Mouse (Mus musculus): ENCODE measurements around the gene Itm2c. TPM values are rescaled to one million over a fixed set of nuclear protein-coding genes. Genes with fewer than 3 reads are reported as not detected.

Gene Itm2c
- total RNA-seq, 1 experiment from 2014 or later = 51.8 TPM

DNA sequence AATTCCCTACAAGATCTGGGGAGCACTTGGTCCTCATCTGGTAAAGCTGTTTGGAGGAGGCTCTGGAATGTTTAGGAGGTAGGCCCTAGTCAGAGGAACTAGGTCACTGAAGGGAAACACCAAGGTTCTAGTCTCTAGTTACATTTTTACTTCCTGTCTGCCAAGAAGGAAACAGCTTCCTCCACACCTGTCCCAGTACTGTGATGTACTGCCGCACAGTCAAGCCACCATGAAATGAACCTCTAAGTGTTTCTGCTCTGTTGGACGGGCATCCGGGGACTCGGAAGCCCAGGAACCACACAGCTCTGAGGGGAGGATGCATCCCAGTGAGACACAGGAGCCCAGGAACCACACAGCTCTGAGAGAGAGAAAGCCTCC lies 34.6 kb downstream of the Itm2c start:
- no peak for ATAC-seq (replicated peaks; ENCODE audit: low read depth, poor library complexity, severe bottlenecking)

DNA sequence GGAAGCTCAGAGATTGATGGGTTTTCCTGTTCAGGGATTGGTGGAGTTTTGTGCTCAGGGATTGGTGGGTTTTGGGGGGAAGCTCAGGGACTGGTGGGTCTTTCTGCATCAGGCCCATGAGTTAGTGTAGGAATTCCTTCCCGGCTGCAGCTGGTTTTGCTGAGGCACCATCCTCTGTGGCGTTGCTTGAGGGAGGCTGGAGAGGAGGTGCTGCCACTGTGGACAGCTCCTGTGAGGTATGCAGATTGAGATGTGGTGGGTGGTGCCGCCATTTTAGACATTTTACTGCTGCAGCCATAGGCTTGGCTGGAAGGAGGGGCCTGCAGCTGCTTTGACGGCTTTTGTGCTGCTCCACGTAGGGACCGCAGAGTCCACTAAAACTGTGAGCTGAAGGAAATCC lies 35.3 kb downstream of the Itm2c start:
- no peak for ATAC-seq (replicated peaks; ENCODE audit: low read depth, poor library complexity, severe bottlenecking)

DNA sequence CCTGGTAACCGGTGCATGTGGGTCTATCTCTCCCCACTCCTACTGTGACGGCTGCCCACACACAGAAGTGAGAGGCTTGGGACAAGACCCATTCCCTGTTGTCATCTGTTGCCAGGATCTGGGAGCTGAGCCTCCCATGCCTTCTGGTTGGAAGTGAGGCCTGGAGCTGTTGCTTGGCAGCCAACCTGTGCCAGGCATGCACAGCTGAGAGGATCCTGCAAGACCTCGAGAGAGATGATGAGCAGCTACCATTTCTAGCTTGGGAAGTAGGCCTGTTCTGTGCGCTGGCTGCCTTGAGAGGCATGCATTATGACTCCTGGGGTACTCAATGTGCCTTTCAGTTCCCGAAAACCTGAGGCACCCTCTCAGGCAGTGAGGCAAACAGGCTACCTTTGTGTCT lies 37.1 kb downstream of the Itm2c start:
- ATAC-seq (replicated peaks; ENCODE audit: low read depth, poor library complexity, severe bottlenecking) = no peak

DNA sequence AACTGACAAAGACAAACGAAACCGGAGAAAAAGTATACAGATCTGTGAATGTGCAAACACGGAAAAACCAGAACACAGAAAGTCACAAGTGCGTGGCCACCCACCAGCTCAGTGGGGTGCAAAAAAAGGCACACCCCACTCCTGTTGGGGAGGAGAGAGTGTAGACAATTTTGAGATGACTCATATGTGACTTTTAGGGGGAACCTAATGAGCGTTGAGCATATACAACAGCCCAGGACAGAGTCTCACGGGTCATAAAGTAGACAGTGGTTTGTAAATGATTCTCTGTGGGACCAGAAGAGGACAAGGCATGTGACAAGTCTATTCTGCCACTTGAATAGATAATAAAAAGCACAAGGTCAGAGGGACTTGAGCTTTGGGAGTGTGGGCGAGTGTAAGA lies 39.1 kb downstream of the Itm2c start:
- ATAC-seq (replicated peaks; ENCODE audit: low read depth, poor library complexity, severe bottlenecking) = no peak

DNA sequence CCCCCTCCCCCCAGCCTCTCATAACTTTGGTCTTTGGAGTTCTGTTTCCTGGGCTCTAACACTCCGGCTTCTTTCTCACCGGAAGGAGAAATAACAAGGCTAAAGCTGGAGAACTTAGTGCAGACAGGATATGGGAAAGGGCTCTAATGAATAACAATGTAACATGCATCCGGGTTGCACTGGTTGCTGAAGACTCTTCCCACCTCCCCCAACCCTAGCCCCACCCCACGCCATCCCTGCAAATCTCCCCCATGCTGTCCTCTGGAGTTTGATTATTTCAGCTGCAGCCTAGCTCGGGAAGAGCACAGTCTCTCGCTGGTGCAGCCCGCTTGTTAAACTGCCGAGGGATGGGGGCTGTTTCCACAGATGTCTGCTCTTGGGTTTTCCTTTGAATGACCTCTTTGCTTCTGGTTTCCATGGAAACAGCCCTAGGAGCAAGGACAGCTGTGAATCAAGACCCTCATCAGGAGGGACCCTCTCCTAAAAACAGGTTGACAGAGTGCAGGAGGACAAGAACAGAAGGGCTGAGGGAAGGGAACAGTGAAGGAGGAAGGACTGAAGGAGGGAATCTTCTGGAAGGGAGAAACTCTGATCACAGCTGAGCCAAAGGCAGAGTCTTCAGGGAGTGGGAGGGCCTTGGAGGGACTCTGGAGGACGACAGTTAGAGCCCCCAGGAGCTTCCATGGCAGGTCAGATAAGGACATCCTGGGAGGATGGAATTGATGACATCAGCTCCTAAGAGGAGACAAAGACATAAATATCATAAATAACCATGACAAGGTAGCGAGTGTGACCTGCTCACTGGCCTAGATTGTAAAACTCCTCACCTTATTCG lies 39.8 kb downstream of the Itm2c start:
- ATAC-seq (replicated peaks; ENCODE audit: low read depth, poor library complexity, severe bottlenecking) = no peak

DNA sequence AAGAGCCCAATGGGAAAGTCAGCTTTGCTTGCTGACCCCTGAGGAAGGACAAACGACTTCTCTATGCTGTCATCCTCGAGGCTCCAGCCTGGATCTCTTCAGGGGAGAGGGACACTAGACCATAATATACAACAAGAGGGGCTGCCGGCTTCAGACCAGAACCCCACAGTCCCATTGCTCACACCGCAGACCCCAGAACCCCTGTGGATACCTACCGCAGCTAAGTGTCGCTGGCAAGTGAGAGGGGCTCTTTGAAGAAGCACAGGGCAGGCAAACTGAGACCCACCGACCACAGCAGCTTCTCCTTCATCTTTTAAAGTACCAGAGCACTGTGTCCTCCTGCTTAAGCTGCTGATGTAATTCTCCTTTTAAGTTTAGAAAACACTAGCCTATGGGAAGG lies 40.5 kb downstream of the Itm2c start:
- no peak for ATAC-seq (replicated peaks; ENCODE audit: low read depth, poor library complexity, severe bottlenecking)

DNA sequence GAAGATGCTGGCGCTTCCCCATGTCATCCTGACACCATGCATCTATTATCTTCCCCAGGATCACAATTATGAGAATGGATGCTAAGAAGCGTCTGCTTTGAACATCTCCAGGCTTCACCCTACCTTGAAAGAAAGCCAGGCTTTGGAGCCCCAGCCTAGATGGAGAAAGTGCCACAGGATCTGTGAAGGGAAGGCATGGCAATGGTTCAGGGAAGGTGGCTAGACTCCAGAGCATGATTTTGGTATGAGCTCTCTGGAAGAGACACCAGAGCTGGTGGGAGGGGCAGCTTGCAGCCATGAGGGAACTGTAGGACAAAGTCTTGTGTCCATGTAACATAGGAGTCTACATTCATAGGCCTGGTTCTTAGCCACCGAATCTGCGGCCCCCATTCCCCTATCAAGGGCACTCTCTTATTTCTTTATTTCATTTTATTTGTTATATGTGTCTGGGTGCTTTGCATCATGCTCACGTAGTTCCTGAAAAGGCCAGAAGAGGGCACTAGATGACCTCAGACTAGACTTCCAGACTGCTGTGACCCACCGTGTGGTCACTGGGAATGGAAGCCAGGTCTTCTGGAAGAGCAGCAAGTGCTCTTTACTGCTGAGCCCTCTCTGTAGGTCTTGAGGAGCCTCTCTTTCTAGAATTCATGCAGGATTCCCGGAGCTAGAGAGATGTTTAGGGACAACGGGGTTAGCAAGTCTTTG lies 41.2 kb downstream of the Itm2c start:
- peak; percentile 71 for ATAC-seq (replicated peaks; ENCODE audit: low read depth, poor library complexity, severe bottlenecking)

DNA sequence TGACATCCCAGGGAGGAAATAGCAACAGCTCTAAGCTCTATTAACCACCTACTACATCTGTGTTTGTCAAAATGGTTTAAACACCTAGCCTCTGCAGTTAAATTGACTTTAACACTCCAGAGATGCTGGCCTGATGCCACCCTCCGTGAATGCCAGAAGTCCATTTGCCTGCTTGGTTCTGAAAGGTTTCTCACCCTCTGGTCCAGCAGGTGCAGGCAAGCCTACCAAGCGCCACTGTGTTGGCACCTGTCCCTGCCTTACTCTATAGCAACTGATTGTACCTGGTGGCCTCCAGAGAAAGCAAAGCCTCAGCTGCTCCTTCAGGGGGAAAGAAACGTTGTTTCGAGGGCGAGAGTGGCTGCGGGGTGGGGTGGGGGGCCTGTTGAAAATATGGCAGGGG lies 42.2 kb downstream of the Itm2c start:
- ATAC-seq (replicated peaks; ENCODE audit: low read depth, poor library complexity, severe bottlenecking) = no peak

DNA sequence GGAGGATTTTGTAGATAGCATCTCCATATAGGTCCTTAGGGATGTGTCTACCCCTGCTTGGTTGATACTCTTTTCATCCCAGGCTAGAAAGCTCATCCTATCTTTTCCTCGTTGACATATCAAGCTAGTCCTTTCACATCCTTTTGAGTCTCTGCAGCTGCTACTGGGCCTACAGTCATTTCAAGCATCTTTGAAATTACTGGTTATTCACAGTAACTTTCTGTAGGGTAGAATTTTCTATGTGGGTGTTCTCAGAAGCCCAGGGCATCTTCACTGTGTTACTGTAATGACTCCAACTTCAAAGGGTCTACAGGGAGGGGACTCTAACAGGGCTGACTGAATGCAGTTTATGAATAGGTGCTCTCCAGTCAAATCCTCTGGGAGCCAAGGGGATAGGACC lies 43.2 kb downstream of the Itm2c start:
- ATAC-seq (replicated peaks; ENCODE audit: low read depth, poor library complexity, severe bottlenecking) = no peak

DNA sequence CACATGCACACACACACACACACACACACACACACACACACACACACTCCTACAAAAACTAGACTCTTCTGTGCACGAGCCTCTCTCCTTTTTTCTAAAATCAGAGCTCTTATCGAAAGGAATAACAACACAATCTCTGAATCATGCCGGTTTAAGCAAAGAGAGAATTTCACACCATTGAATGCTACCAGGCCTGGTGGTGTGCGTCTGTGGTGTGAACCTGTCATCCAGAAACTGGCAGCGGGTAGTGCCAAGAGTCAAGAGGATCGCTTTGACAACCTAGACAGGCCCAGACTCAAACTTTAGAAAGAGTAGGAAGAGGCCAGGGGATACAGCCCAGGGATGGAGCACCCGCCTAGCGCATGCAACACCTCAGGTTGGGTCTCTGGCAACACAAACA lies 48.2 kb downstream of the Itm2c start:
- no peak for ATAC-seq (replicated peaks; ENCODE audit: low read depth, poor library complexity, severe bottlenecking)

DNA sequence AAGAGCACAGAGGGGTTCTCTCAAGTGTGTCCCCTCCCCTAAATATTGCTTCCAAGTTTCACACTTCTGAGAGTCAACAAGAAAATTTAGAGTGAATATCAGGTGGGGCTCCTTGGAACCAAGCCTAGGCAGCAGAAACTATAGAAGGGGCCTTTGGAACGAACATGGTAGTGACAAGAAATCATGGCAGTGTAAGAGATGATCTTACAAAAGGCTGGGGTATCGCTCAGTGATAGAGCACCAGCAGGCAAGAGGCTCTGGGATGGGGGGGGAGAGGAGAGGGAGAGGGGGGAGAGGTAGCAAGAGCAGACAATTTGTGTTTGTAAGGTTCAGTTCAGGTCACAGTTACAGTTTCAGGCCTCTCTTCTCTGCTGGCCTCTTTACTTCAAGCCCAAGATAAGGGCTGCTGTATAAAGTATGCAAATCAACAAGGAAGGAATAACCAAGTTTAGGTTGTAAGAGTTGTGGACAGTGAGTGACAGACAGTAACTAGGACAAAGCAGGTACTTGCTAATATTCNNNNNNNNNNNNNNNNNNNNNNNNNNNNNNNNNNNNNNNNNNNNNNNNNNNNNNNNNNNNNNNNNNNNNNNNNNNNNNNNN lies 55.1 kb downstream of the Itm2c start:
- ATAC-seq (replicated peaks; ENCODE audit: low read depth, poor library complexity, severe bottlenecking) = no peak

DNA sequence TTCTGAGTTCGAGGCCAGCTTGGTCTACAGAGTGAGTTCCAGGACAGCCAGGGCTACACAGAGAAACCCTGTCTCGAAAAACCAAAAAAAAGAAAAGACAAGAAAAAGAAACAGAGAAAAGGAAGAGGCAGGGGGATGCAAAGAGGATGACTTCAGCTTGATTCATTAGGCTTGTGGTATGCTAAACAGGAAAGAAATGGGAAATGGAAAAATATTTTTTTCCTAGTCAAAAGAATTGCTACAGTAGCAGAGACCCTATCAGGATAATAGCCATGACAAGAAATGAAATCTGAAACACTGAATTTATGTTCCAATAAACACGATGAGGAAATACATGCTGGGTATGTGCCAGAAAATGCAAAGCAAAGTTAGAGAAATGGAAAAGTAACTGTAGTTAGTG lies 61.1 kb downstream of the Itm2c start:
- ATAC-seq (replicated peaks; ENCODE audit: low read depth, poor library complexity, severe bottlenecking) = no peak

DNA sequence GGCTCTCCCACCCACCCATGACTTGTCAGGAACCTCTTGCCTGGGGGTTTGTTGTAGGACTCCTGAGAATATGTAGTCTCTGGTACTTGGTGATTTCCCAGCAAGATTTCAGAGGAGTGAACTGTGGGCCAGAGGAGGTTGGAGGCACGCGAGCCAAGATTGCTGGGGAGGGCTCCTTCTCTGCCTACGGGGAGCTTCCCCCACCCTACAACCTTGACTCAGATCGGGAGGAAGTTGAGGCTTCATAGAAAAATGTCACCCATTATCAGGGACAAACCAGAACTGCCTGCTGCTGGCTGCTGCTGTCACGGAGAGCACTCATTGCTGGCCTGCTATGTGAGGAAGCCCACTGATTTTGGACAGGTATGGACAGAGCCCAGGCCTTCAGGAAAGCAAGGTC lies 63.2 kb downstream of the Itm2c start:
- peak; percentile 46 for ATAC-seq (replicated peaks; ENCODE audit: low read depth, poor library complexity, severe bottlenecking)

DNA sequence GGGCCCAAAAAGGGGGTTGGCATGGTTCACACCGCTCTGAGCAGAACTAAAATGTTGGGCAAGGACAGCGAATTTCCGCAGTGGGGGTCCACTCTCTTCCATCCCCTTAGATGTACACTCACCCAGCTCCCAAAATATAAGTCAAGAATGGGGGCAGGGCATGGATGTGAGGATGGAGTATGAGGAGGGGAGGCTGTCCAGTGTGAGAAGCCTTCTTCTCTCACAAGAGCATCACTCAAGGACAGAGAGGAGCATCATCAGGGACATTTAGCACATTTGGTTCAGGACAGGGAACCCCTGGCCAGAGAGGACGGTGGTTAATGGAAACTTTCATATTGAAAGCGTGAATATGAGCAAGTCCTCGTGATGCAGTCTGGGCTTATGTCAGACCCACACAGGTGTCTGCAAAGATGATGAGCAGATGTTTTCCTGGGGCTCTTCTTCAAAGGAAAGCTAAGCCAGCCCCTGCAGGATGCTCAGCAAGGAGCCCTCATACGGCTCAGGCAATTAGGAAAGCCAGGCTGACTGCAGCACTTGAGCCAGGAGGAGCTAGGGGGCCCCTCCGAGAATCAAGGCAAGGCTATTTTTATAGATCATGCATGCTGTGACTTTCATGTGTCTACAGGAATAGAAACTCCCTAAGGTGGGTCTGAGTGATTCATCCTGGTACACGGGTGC lies 64.0 kb downstream of the Itm2c start:
- no peak for ATAC-seq (replicated peaks; ENCODE audit: low read depth, poor library complexity, severe bottlenecking)

Other genes with a start within 250 kb of the Itm2c start
- gene Sp100, start 244.3 kb upstream of the Itm2c start, total RNA-seq (2017) = 64.9 and 116 TPM in 2 replicates
- 46.6 and 54.3 TPM in 2 replicates for gene A630001G21Rik, start 115.6 kb upstream of the Itm2c start, total RNA-seq (2017)
- gene Cab39, start 100.8 kb upstream of the Itm2c start, total RNA-seq (2017) = 102 and 110 TPM in 2 replicates
- not detected in 2 replicates for gene 4933407L21Rik, start 34.2 kb downstream of the Itm2c start, total RNA-seq (2017)
- gene Gpr55, start 66.7 kb downstream of the Itm2c start, total RNA-seq (2017) = not detected in 2 replicates
- gene Spata3, start 122.5 kb downstream of the Itm2c start, total RNA-seq (2017) = not detected in 2 replicates
- gene 2810459M11Rik, start 151.6 kb downstream of the Itm2c start, total RNA-seq (2017) = 0.23 TPM in 1 of 2 replicates, not detected in the other
- gene Psmd1, start 170.1 kb downstream of the Itm2c start, total RNA-seq (2017) = 157 and 173 TPM in 2 replicates
- gene Htr2b, start 217.7 kb downstream of the Itm2c start, total RNA-seq (2017) = 0.09 TPM in 1 of 2 replicates, not detected in the other
- gene Gm21972, start 239.4 kb downstream of the Itm2c start, total RNA-seq (2017) = 1.7 and 10.6 TPM in 2 replicates